Mouse (Mus musculus): ENCODE measurements around the gene C77080. TPM values are rescaled to one million over a fixed set of nuclear protein-coding genes. Genes with fewer than 3 reads are reported as not detected.
"Not testable (repeated sequence)": the region's sequence is repeated elsewhere in the genome, so short reads cannot be mapped to it uniquely, and the experiment has no call there.

The C77080 gene
- polyA plus RNA-seq, 1 experiment from 2014 or later: 0.92 TPM

- Histone ChIP-seq H3K9ac (no peak overlapping the region), H3K4me2 (no peak overlapping the region), H3K9me3 (replicated peaks) (no peaks in the 10 kb centered on the region), H3K36me3 (peaks cover 43% of the 10 kb centered on the region), H3K4me1 (peaks cover 10% of the 10 kb centered on the region), H3K4me3 (no peak overlapping the region), H3K27me3 (replicated peaks) (peaks cover 58% of the 10 kb centered on the region), H3K27ac (no peak overlapping the region)
- WGBS (ENCODE audit: insufficient replicate concordance): 58% methylated on average over 23 of the region's 23 CpGs
- no peak for ATAC-seq
Measured at GRCm38 (mm10) chr4:129221097-129222010, 39.9 kb downstream of the C77080 start.

- 66% methylated on average over 7 of the region's 7 CpGs for WGBS (ENCODE audit: insufficient replicate concordance)
- Histone ChIP-seq H3K4me3 (no peak overlapping the region), H3K36me3 (peaks cover 51% of the 10 kb centered on the region), H3K4me2 (no peak overlapping the region), H3K27ac (no peak overlapping the region), H3K9ac (no peak overlapping the region), H3K4me1 (peaks cover 10% of the 10 kb centered on the region), H3K27me3 (replicated peaks) (peaks cover 50% of the 10 kb centered on the region), H3K9me3 (replicated peaks) (no peaks in the 10 kb centered on the region)
- ATAC-seq: no peak
Measured at GRCm38 (mm10) chr4:129220376-129221089, 40.7 kb downstream of the C77080 start.

GRCm38 (mm10) chr4:129219198-129219597, 42.0 kb downstream of the C77080 start:
- no peaks in the 10 kb centered on the region for H3K9me3 ChIP-seq (replicated peaks)
- H3K4me1 ChIP-seq: peaks cover 10% of the 10 kb centered on the region
- ATAC-seq: no peak
- H3K27ac ChIP-seq: no peak overlapping the region
- WGBS (ENCODE audit: insufficient replicate concordance): 86% methylated on average over 10 of the region's 10 CpGs
- H3K36me3 ChIP-seq: peaks cover 64% of the 10 kb centered on the region
- H3K4me3 ChIP-seq: no peak overlapping the region
- H3K9ac ChIP-seq: no peak overlapping the region
- peaks cover 36% of the 10 kb centered on the region for H3K27me3 ChIP-seq (replicated peaks)
- no peak overlapping the region for H3K4me2 ChIP-seq

- H3K4me2 ChIP-seq: no peak overlapping the region
- H3K36me3 ChIP-seq: peaks cover 69% of the 10 kb centered on the region
- ATAC-seq: no peak
- no peak overlapping the region for H3K4me3 ChIP-seq
- peaks cover 31% of the 10 kb centered on the region for H3K27me3 ChIP-seq (replicated peaks)
- WGBS (ENCODE audit: insufficient replicate concordance): 85% methylated on average over 7 of the region's 7 CpGs
- H3K9ac ChIP-seq: no peak overlapping the region
- no peak overlapping the region for H3K27ac ChIP-seq
- no peaks in the 10 kb centered on the region for H3K9me3 ChIP-seq (replicated peaks)
- peaks cover 7% of the 10 kb centered on the region for H3K4me1 ChIP-seq
Measured at GRCm38 (mm10) chr4:129218569-129219175, 42.5 kb downstream of the C77080 start.

GRCm38 (mm10) chr4:129212486-129212885, 48.7 kb downstream of the C77080 start:
- not testable (repeated sequence) for H3K9ac ChIP-seq; H3K27me3 ChIP-seq (replicated peaks); H3K4me1 ChIP-seq; H3K4me3 ChIP-seq; H3K4me2 ChIP-seq; ATAC-seq; H3K27ac ChIP-seq; H3K9me3 ChIP-seq (replicated peaks)
- H3K36me3 ChIP-seq: peaks cover 99% of the 10 kb centered on the region
- WGBS (ENCODE audit: insufficient replicate concordance): 62% methylated on average over 3 of the region's 3 CpGs

- H3K27ac ChIP-seq: no peak overlapping the region
- peaks cover 99% of the 10 kb centered on the region for H3K36me3 ChIP-seq
- no peaks in the 10 kb centered on the region for H3K9me3 ChIP-seq (replicated peaks)
- no peak for ATAC-seq
- no peak overlapping the region for H3K4me2 ChIP-seq
- no peak overlapping the region for H3K9ac ChIP-seq
- H3K27me3 ChIP-seq (replicated peaks): no peaks in the 10 kb centered on the region
- 77% methylated on average over 4 of the region's 4 CpGs for WGBS (ENCODE audit: insufficient replicate concordance)
- H3K4me1 ChIP-seq: no peaks in the 10 kb centered on the region
- H3K4me3 ChIP-seq: no peak overlapping the region
Measured at GRCm38 (mm10) chr4:129211461-129211860, 49.7 kb downstream of the C77080 start.

- ATAC-seq: no peak
- Histone ChIP-seq H3K9me3 (replicated peaks) (no peaks in the 10 kb centered on the region), H3K27me3 (replicated peaks) (no peaks in the 10 kb centered on the region), H3K4me2 (no peak overlapping the region), H3K27ac (no peak overlapping the region), H3K9ac (no peak overlapping the region), H3K36me3 (peaks cover 99% of the 10 kb centered on the region), H3K4me1 (no peaks in the 10 kb centered on the region), H3K4me3 (no peak overlapping the region)
- WGBS (ENCODE audit: insufficient replicate concordance): 65% methylated on average over 7 of the region's 7 CpGs
Measured at GRCm38 (mm10) chr4:129209504-129209903, 51.7 kb downstream of the C77080 start.

- no peaks in the 10 kb centered on the region for H3K4me1 ChIP-seq
- ATAC-seq: no peak
- 80% methylated on average over 8 of the region's 8 CpGs for WGBS (ENCODE audit: insufficient replicate concordance)
- no peaks in the 10 kb centered on the region for H3K27me3 ChIP-seq (replicated peaks)
- H3K4me3 ChIP-seq: no peak overlapping the region
- H3K27ac ChIP-seq: no peak overlapping the region
- no peak overlapping the region for H3K4me2 ChIP-seq
- no peak overlapping the region for H3K9ac ChIP-seq
- no peaks in the 10 kb centered on the region for H3K9me3 ChIP-seq (replicated peaks)
- H3K36me3 ChIP-seq: peaks cover 100% of the 10 kb centered on the region
Measured at GRCm38 (mm10) chr4:129206792-129207191, 54.4 kb downstream of the C77080 start.

- Histone ChIP-seq H3K4me3 (no peak overlapping the region), H3K4me2 (no peak overlapping the region), H3K9ac (no peak overlapping the region), H3K27me3 (replicated peaks) (no peaks in the 10 kb centered on the region), H3K27ac (no peak overlapping the region), H3K9me3 (replicated peaks) (no peaks in the 10 kb centered on the region), H3K4me1 (no peaks in the 10 kb centered on the region), H3K36me3 (peaks cover 100% of the 10 kb centered on the region)
- WGBS (ENCODE audit: insufficient replicate concordance): 91% methylated on average over 10 of the region's 10 CpGs
- ATAC-seq: no peak
Measured at GRCm38 (mm10) chr4:129204655-129205054, 56.5 kb downstream of the C77080 start.

GRCm38 (mm10) chr4:129197514-129197913, 63.7 kb downstream of the C77080 start:
- H3K4me1 ChIP-seq: peaks cover 17% of the 10 kb centered on the region
- no peak overlapping the region for H3K4me3 ChIP-seq
- H3K9ac ChIP-seq: no peak overlapping the region
- H3K4me2 ChIP-seq: no peak overlapping the region
- no peak overlapping the region for H3K27ac ChIP-seq
- no peak for ATAC-seq
- peaks cover 93% of the 10 kb centered on the region for H3K36me3 ChIP-seq
- no peaks in the 10 kb centered on the region for H3K9me3 ChIP-seq (replicated peaks)
- no peaks in the 10 kb centered on the region for H3K27me3 ChIP-seq (replicated peaks)
- 92% methylated on average over 6 of the region's 6 CpGs for WGBS (ENCODE audit: insufficient replicate concordance)

- WGBS (ENCODE audit: insufficient replicate concordance): 93% methylated on average over 1 of the region's 1 CpGs
- no peak overlapping the region for H3K4me3 ChIP-seq
- no peak for ATAC-seq
- H3K9me3 ChIP-seq (replicated peaks): no peaks in the 10 kb centered on the region
- H3K27me3 ChIP-seq (replicated peaks): no peaks in the 10 kb centered on the region
- H3K4me2 ChIP-seq: no peak overlapping the region
- no peak overlapping the region for H3K27ac ChIP-seq
- H3K9ac ChIP-seq: no peak overlapping the region
- H3K36me3 ChIP-seq: peaks cover 73% of the 10 kb centered on the region
- peaks cover 38% of the 10 kb centered on the region for H3K4me1 ChIP-seq
Measured at GRCm38 (mm10) chr4:129194280-129194679, 66.9 kb downstream of the C77080 start.

- peak overlapping the region; percentile 92 for H3K4me2 ChIP-seq
- no peak for ATAC-seq
- H3K9ac ChIP-seq: peak overlapping the region; percentile 53
- 76% methylated on average over 5 of the region's 5 CpGs for WGBS (ENCODE audit: insufficient replicate concordance)
- no peaks in the 10 kb centered on the region for H3K27me3 ChIP-seq (replicated peaks)
- no peaks in the 10 kb centered on the region for H3K9me3 ChIP-seq (replicated peaks)
- H3K36me3 ChIP-seq: peaks cover 50% of the 10 kb centered on the region
- peak overlapping the region; percentile 91; the same call in 1 of the 2 replicates for H3K27ac ChIP-seq
- H3K4me1 ChIP-seq: peaks cover 54% of the 10 kb centered on the region
- peak overlapping the region; percentile 89 for H3K4me3 ChIP-seq
Measured at GRCm38 (mm10) chr4:129191691-129192090, 69.5 kb downstream of the C77080 start.
